Mouse (Mus musculus): ENCODE data around the gene Ptprk. TPM values are rescaled to one million over a fixed set of nuclear protein-coding genes. Genes with fewer than 3 reads are reported as not detected.

Gene Ptprk
- total RNA-seq, 2 experiments from 2014 or later = 3.2 to 5.9 TPM

DNA sequence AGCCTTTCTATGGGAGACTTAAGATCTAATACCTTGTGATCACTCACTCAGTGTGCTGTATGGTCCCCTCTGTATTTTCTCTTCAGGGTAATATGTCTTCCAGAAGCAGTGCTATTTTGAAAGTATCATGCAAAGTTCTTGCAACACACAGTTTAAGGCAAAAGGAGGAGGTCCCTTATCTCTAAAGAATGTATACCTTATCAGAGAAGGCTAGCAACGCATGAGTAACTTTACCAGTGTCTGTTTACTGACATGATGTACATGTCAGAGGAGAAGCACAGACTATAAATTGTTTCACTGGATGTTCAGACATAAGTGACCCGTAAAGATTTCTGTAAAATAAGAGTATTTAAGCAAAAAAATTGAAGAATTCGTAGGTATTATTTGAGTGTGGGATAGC lies 516.2 kb downstream of the Ptprk start:
- Histone ChIP-seq H3K4me3 (no peak overlapping the region), H3K27ac (no peak overlapping the region)
- intact Hi-C loops (cut with DNase I) = no loop called here
- TF ChIP-seq CTCF (IDR thresholded peaks at IDR 0.05) = no peak
- no peak for DNase-seq

- no peak for DNase-seq
- Histone ChIP-seq H3K4me3 (no peak overlapping the region), H3K27ac (no peak overlapping the region)
- no peak for TF ChIP-seq CTCF (IDR thresholded peaks at IDR 0.05)
- intact Hi-C loops (cut with DNase I) = no loop called here
Observed at GRCm38 (mm10) chr10:28593566-28594292, 519.1 kb downstream of the Ptprk start.

DNA sequence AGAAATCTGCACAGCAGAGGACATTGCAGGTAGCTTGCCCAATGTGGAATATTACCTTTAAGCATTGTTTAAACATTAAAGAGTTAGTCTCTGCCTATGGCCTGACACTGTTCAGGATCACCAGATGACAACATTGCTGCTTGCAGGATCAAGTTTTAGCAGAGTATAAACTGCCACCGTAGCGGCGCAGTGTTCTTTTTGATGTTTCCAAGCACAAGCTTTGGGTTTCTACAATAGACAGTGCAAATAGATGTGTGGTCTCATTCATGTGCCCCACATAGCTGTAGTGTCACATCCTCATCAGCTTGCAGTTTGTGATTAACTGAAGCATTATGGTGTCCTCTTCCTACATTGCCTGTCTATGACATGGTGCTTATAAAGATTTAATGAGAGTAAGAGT lies 522.3 kb downstream of the Ptprk start:
- H3K27ac ChIP-seq = no peak overlapping the region
- H3K4me3 ChIP-seq = no peak overlapping the region
- DNase-seq = no peak
- intact Hi-C loops (cut with DNase I) = no loop called here
- no peak for TF ChIP-seq CTCF (IDR thresholded peaks at IDR 0.05)

- Histone ChIP-seq H3K4me3 (no peak overlapping the region), H3K27ac (no peak overlapping the region)
- no peak for DNase-seq
- intact Hi-C loops (cut with DNase I) = no loop called here
- no peak for TF ChIP-seq CTCF (IDR thresholded peaks at IDR 0.05)
Observed at GRCm38 (mm10) chr10:28609136-28609535, 534.5 kb downstream of the Ptprk start.

DNA sequence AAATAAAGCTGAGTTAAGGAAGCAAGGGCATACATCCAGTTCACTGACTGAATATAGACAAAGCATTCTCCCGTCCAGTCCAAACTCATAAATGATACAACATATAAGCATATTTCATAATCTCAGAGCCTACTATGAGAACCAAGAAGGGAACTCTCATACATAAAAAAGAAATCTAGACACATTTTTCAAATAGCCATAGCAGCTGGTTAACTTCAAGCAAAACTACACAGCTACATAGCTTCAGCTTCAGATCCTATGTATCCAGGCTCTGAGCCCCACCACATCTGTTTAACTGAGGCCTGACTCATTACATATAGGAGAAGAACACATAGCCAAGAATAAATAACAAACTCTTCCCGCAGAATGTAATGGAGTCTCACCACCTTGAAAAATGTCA lies 539.8 kb downstream of the Ptprk start:
- intact Hi-C loops (cut with DNase I) = no loop called here
- Histone ChIP-seq H3K27ac (no peak overlapping the region), H3K4me3 (no peak overlapping the region)
- DNase-seq = no peak
- no peak for TF ChIP-seq CTCF (IDR thresholded peaks at IDR 0.05)

GRCm38 (mm10) chr10:28617203-28617602 lies 542.6 kb downstream of the Ptprk start:
- no peak for DNase-seq
- no peak for TF ChIP-seq CTCF (IDR thresholded peaks at IDR 0.05)
- intact Hi-C loops (cut with DNase I) = no loop called here
- Histone ChIP-seq H3K4me3 (no peak overlapping the region), H3K27ac (no peak overlapping the region)

DNA sequence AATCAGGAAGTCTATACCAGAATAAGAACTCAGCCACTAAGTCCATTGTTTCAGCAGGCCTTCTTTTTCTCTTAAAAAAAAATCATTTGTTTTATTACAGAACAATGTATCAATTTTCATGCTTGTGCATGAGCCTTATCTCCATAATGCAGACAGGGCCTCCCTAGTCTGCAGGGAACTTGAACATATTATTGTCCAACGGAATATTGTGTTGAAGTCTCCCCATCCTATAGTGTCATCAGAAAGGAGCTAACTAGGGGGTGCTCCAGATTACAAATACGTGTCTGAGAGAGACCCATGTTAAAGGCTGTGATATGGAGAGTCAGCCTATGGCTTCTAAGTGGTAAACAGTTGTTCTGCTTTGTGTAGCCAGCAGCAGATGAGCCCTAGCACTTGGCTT lies 543.4 kb downstream of the Ptprk start:
- TF ChIP-seq CTCF (IDR thresholded peaks at IDR 0.05) = no peak

GRCm38 (mm10) chr10:28619415-28619814 lies 544.8 kb downstream of the Ptprk start:
- no peak for DNase-seq
- Histone ChIP-seq H3K27ac (no peak overlapping the region), H3K4me3 (no peak overlapping the region)
- intact Hi-C loops (cut with DNase I) = no loop called here
- no peak for TF ChIP-seq CTCF (IDR thresholded peaks at IDR 0.05)

More for the DNA sequence above, 543.4 kb downstream of the Ptprk start:
- Histone ChIP-seq H3K27ac (no peak overlapping the region), H3K4me3 (no peak overlapping the region)
- no peak for DNase-seq
- intact Hi-C loops (cut with DNase I) = no loop called here

DNA sequence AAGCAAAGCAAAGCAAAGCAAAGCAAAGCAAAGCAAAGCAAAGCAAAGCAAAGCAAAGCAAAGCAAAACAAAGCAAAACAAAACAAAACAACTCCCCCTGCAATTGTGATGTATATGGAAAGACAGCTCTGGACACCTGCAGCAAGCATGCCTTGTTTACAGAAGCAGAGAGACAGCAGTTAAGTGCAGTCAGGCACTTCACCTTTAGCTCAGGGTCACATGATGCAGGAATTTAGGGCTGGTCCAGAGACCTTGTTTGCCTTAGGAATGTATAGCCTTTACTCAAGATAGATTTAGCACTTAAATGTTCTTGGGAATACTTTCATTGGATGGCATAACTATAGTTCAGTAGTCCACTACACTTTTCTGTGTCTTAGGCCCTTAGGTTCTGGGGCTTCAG lies 561.5 kb downstream of the Ptprk start:
- TF ChIP-seq CTCF (IDR thresholded peaks at IDR 0.05) = no peak
- intact Hi-C loops (cut with DNase I) = no loop called here
- no peak for DNase-seq
- H3K27ac ChIP-seq = no peak overlapping the region
- H3K4me3 ChIP-seq = no peak overlapping the region

GRCm38 (mm10) chr10:28641887-28642286 lies 567.3 kb downstream of the Ptprk start:
- intact Hi-C loops (cut with DNase I) = no loop called here
- no peak for DNase-seq
- TF ChIP-seq CTCF (IDR thresholded peaks at IDR 0.05) = no peak
- Histone ChIP-seq H3K4me3 (no peak overlapping the region), H3K27ac (no peak overlapping the region)

Small RNAs within 50 kb of the gene (microRNA-seq; reads per million reads assigned to microRNA genes)
- gene Gm22370 = not detected
